Comparison of ENCODE assay signal across 17 mouse cellular contexts in the genomic region with DNA sequence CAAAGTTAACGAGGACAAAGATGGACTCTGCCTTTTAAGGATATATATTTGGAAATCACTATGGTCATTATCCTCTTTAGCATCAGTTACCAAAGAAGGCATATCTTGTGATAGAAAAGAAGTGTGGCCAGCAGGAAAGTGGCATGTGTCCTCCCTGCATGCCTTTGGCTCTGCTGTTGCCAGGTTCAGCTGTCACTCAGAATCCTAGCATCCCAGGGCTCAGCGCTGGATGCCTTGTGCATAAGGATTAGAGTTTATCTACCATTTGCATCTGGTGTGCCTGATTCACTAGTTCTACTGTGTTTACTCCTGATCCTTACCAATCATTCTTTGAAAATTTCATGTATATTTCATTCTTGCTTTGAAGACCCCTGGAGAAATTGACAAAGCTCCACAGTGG.
"Had no signal": no experiment of that assay in that cellular context is flagged by ENCODE, and none has a peak within 500 bp of the region (broad histone marks: within the 10 kb centered on the region; RNA-seq: fewer than 3 reads in every experiment).

No protein-coding gene starts in this region.

- H3K9me3 ChIP-seq: midbrain, embryonic 15.5 days; neural tube, embryonic 13.5 days; neural tube, embryonic 15.5 days had no signal

- H3K4me2 ChIP-seq: lung, embryonic 14.5 days; midbrain, embryonic 15.5 days; neural tube, embryonic 13.5 days; neural tube, embryonic 15.5 days had no signal

- H3K36me3 ChIP-seq: midbrain, embryonic 15.5 days; neural tube, embryonic 13.5 days; neural tube, embryonic 15.5 days had no signal

- ATAC-seq: midbrain, embryonic 15.5 days had no signal

- H3K4me3 ChIP-seq: midbrain, embryonic 15.5 days; myocyte; neural tube, embryonic 13.5 days; neural tube, embryonic 15.5 days had no signal

- H3K9ac ChIP-seq: liver, embryonic 14.5 days; lung, embryonic 14.5 days; midbrain, embryonic 15.5 days; neural tube, embryonic 13.5 days; neural tube, embryonic 15.5 days had no signal

- H3K27me3 ChIP-seq: midbrain, embryonic 15.5 days; neural tube, embryonic 15.5 days had no signal

- H3K27ac ChIP-seq: liver, embryonic 14.5 days; midbrain, embryonic 15.5 days; neural tube, embryonic 13.5 days; neural tube, embryonic 15.5 days had no signal

- DNase-seq: lung, adult 18-20 months; lung, embryonic 14.5 days; lung, postnatal 10 days; lung, postnatal 4 days; retina, postnatal 1 day; right cerebral cortex, adult 18-20 months; right cerebral cortex, postnatal 25 days; right cerebral cortex, postnatal 4 days; spleen, adult 18-20 months; thymus, adult 18-20 months; thymus, postnatal 14 days; thymus, postnatal 36 days had no signal
